ENCODE assay signal across 11 mouse cellular contexts in genomic region chr5:120615903-120616302, GRCm38 (mm10). TPM values are rescaled to one million over a fixed set of nuclear protein-coding genes. Genes with fewer than 3 reads are reported as not detected.
A peak's percentile ranks its signal among the peaks of the same experiment; 100 is the strongest.
DNase-seq lines count a peak whose midpoint lies in the region; ATAC-seq and TF ChIP-seq lines count a peak whose summit lies in the region.
"Had no signal": no experiment of that assay in that cellular context is flagged by ENCODE, and none has a peak within 500 bp of the region (broad histone marks: within the 10 kb centered on the region; RNA-seq: fewer than 3 reads in every experiment).

No protein-coding gene starts in this region.

- H3K27ac ChIP-seq in intestine, embryonic 14.5 days (ENCODE audit: low read depth) = no peak overlapping the region
- no peak overlapping the region for H3K27ac ChIP-seq in intestine, embryonic 15.5 days
- no peak overlapping the region for H3K27ac ChIP-seq in cortical plate, adult 2 months (ENCODE audit: insufficient read depth, low read length)
- H3K27ac ChIP-seq: limb, embryonic 15.5 days had no signal

- peaks cover 12% of the 10 kb centered on the region for H3K4me1 ChIP-seq in intestine, embryonic 14.5 days (replicated peaks; ENCODE audit: control insufficient read depth, insufficient read depth, low read length)
- H3K4me1 ChIP-seq in intestine, embryonic 15.5 days (replicated peaks) = peaks cover 13% of the 10 kb centered on the region
- peaks cover 1% of the 10 kb centered on the region; the same call in 1 of the 2 replicates for H3K4me1 ChIP-seq in cortical plate, adult 2 months (ENCODE audit: control insufficient read depth, insufficient read depth, low read length)

- TF ChIP-seq POLR2A in cortical plate, adult 2 months (IDR thresholded peaks at IDR 0.05; ENCODE audit: extremely low read depth, insufficient read depth, low read length) = no peak

- H3K4me3 ChIP-seq in intestine, embryonic 14.5 days (ENCODE audit: low read depth, low read length) = no peak overlapping the region
- H3K4me3 ChIP-seq in intestine, embryonic 15.5 days (replicated peaks) = no peak overlapping the region
- no peak overlapping the region for H3K4me3 ChIP-seq in cortical plate, adult 2 months (ENCODE audit: insufficient read depth, low read length)
- H3K4me3 ChIP-seq: limb, embryonic 15.5 days had no signal

- no peak overlapping the region for H3K9ac ChIP-seq in intestine, embryonic 14.5 days (ENCODE audit: low read length)
- H3K9ac ChIP-seq in intestine, embryonic 15.5 days = no peak overlapping the region
- H3K9ac ChIP-seq: limb, embryonic 15.5 days had no signal

- peaks cover 50% of the 10 kb centered on the region for H3K36me3 ChIP-seq in intestine, embryonic 14.5 days (ENCODE audit: control insufficient read depth, insufficient read depth, low read length)
- peaks cover 30% of the 10 kb centered on the region for H3K36me3 ChIP-seq in intestine, embryonic 15.5 days

- TF ChIP-seq CTCF in cortical plate, adult 2 months (IDR thresholded peaks at IDR 0.05; ENCODE audit: extremely low read depth, insufficient read depth, low read length) = peak; percentile 32; the same call in 1 of the 2 replicates

- peak; percentile 72 for DNase-seq in intestine, embryonic 14.5 days (ENCODE audit: low spot score)
- DNase-seq in thymus, postnatal 14 days = peak; percentile 58
- DNase-seq in thymus, adult 18-20 months = no peak
- DNase-seq in heart, postnatal 36 days = no peak

- no peak overlapping the region for H3K4me2 ChIP-seq in intestine, embryonic 14.5 days (ENCODE audit: low read length)
- H3K4me2 ChIP-seq in intestine, embryonic 15.5 days (replicated peaks) = no peak overlapping the region
- H3K4me2 ChIP-seq: limb, embryonic 15.5 days had no signal

- no peaks in the 10 kb centered on the region for H3K27me3 ChIP-seq in intestine, embryonic 14.5 days (replicated peaks; ENCODE audit: control insufficient read depth, insufficient read depth, low read length)
- no peaks in the 10 kb centered on the region for H3K27me3 ChIP-seq in intestine, embryonic 15.5 days (replicated peaks)
- H3K27me3 ChIP-seq: limb, embryonic 15.5 days had no signal

- H3K9me3 ChIP-seq in intestine, embryonic 14.5 days (ENCODE audit: control insufficient read depth, low read length) = 0 out of 2 replicates have a peak, but pooled peaks cover 8% of the 10 kb centered on the region
- H3K9me3 ChIP-seq in intestine, embryonic 15.5 days = no peaks in the 10 kb centered on the region
- H3K9me3 ChIP-seq: limb, embryonic 15.5 days had no signal

- intact Hi-C loops in heart, postnatal 36 days (cut with DNase I) = no loop called here

- 94% methylated on average over 4 of the region's 4 CpGs for WGBS in intestine, embryonic 14.5 days
- 94% methylated on average over 4 of the region's 4 CpGs for WGBS in intestine, embryonic 15.5 days

- no peak for ATAC-seq in intestine, embryonic 14.5 days (replicated peaks; ENCODE audit: low FRiP score, low TSS enrichment, low read depth)
- ATAC-seq in intestine, embryonic 15.5 days = no peak
- ATAC-seq in activated CD4-positive, CD25-positive, alpha-beta regulatory T cell, adult 4 months = no peak
- ATAC-seq: forebrain, embryonic 16.5 days; inflammation-experienced regulatory T-cells, adult 6 months had no signal

RNA-seq across cellular contexts. Expression of gene Ddx54, which starts 3.4 kb away (rescaled TPM):
- 39.3 and 41.0 TPM in 2 replicates for polyA plus RNA-seq in intestine, embryonic 14.5 days (2014; fragmentation: Nextera tagmentation; extraction: Ambion mirVana)
- 47.5 and 49.3 TPM in 2 replicates for polyA plus RNA-seq in intestine, embryonic 15.5 days (2015; fragmentation: Nextera tagmentation; extraction: Ambion mirVana)
- polyA plus RNA-seq in cortical plate, adult 2 months (2012; rRNA removed) = 30.3 and 31.0 TPM in 2 replicates
- polyA plus RNA-seq in activated CD4-positive, CD25-positive, alpha-beta regulatory T cell, adult 4 months (2017; shearing (Covaris generic)) = 10 to 100 TPM; 11.7 to 18.4 TPM
- total RNA-seq in heart, postnatal 36 days (2021) = 10 to 100 TPM; 22.2 to 24.3 TPM

RNA-seq across cellular contexts. Expression of gene Rita1, which starts 3.5 kb away (rescaled TPM):
- polyA plus RNA-seq in intestine, embryonic 14.5 days (2014; fragmentation: Nextera tagmentation; extraction: Ambion mirVana) = 8.1 and 9.4 TPM in 2 replicates
- 10.6 and 11.4 TPM in 2 replicates for polyA plus RNA-seq in intestine, embryonic 15.5 days (2015; fragmentation: Nextera tagmentation; extraction: Ambion mirVana)
- polyA plus RNA-seq in cortical plate, adult 2 months (2012; rRNA removed) = 39.6 and 40.8 TPM in 2 replicates
- 1 to 10 TPM; 1.1 to 2.4 TPM for polyA plus RNA-seq in activated CD4-positive, CD25-positive, alpha-beta regulatory T cell, adult 4 months (2017; shearing (Covaris generic))
- total RNA-seq in heart, postnatal 36 days (2021) = 10 to 100 TPM; 15.0 to 17.1 TPM

RNA-seq across cellular contexts. Expression of gene Cfap73, which starts 18.1 kb away (rescaled TPM):
- not detected in 2 replicates for polyA plus RNA-seq in intestine, embryonic 14.5 days (2014; fragmentation: Nextera tagmentation; extraction: Ambion mirVana)
- not detected in 2 replicates for polyA plus RNA-seq in intestine, embryonic 15.5 days (2015; fragmentation: Nextera tagmentation; extraction: Ambion mirVana)
- polyA plus RNA-seq in cortical plate, adult 2 months (2012; rRNA removed) = 0.10 and 0.19 TPM in 2 replicates
- not detected for polyA plus RNA-seq in activated CD4-positive, CD25-positive, alpha-beta regulatory T cell, adult 4 months (2017; shearing (Covaris generic))
- not detected for total RNA-seq in heart, postnatal 36 days (2021)
- total RNA-seq: neutrophil, adult 5-6 weeks had no signal
- polyA plus RNA-seq: inflammation-experienced regulatory T-cells, adult 6 months; limb, embryonic 15.5 days had no signal

RNA-seq across cellular contexts. Expression of gene Iqcd, which starts 27.1 kb away (rescaled TPM):
- 0.24 and 0.48 TPM in 2 replicates for polyA plus RNA-seq in intestine, embryonic 14.5 days (2014; fragmentation: Nextera tagmentation; extraction: Ambion mirVana)
- polyA plus RNA-seq in intestine, embryonic 15.5 days (2015; fragmentation: Nextera tagmentation; extraction: Ambion mirVana) = 0.28 and 0.40 TPM in 2 replicates
- 1.5 and 2.5 TPM in 2 replicates for polyA plus RNA-seq in cortical plate, adult 2 months (2012; rRNA removed)
- under 1 TPM; 0.41 to 0.70 TPM for polyA plus RNA-seq in activated CD4-positive, CD25-positive, alpha-beta regulatory T cell, adult 4 months (2017; shearing (Covaris generic))
- not detected for total RNA-seq in heart, postnatal 36 days (2021)

RNA-seq across cellular contexts. Expression of gene Tpcn1, which starts 27.4 kb away (rescaled TPM):
- 22.7 and 23.6 TPM in 2 replicates for polyA plus RNA-seq in intestine, embryonic 14.5 days (2014; fragmentation: Nextera tagmentation; extraction: Ambion mirVana)
- 25.3 and 26.8 TPM in 2 replicates for polyA plus RNA-seq in intestine, embryonic 15.5 days (2015; fragmentation: Nextera tagmentation; extraction: Ambion mirVana)
- 37.9 and 40.0 TPM in 2 replicates for polyA plus RNA-seq in cortical plate, adult 2 months (2012; rRNA removed)
- 10 to 100 TPM; 10.9 to 13.0 TPM for polyA plus RNA-seq in activated CD4-positive, CD25-positive, alpha-beta regulatory T cell, adult 4 months (2017; shearing (Covaris generic))
- total RNA-seq in heart, postnatal 36 days (2021) = 10 to 100 TPM; 32.5 to 36.0 TPM

Comparison
In these comparisons a context has a peak if more than half of its experiments do, and no peak if none do; other contexts are left out.
1. DNase-seq: peak in intestine, embryonic 14.5 days (single experiment) and thymus, postnatal 14 days (single experiment); none in thymus, adult 18-20 months (0 of 2) and heart, postnatal 36 days (0 of 2).